Mouse (Mus musculus): Measurements from ENCODE around the gene Krtap5-2. TPM values are rescaled to one million over a fixed set of nuclear protein-coding genes. Genes with fewer than 3 reads are reported as not detected.

Krtap5-2 gene
- total RNA-seq (2023; ENCODE audit: inconsistent age), result not detected in 4 replicates

GRCm38 (mm10) chr7:142175905-142176304 lies at the start of gene Krtap5-2:
TSS of gene Krtap5-2 (minus strand) at chr7:142176005.

GRCm38 (mm10) chr7:142211559-142211958 lies 35.8 kb upstream of the Krtap5-2 start, which contains the start of gene Gm7579:
TSS of gene Gm7579 (plus strand) at chr7:142211859.

GRCm38 (mm10) chr7:142201064-142201463 lies 25.3 kb upstream of the Krtap5-2 start, which contains the start of gene Krtap5-3:
TSS of gene Krtap5-3 (plus strand) at chr7:142201364.

GRCm38 (mm10) chr7:142190289-142190688 lies 14.5 kb upstream of the Krtap5-2 start, which contains the start of gene Gm10153:
TSS of gene Gm10153 (minus strand) at chr7:142190389.

GRCm38 (mm10) chr7:142165639-142166038 lies 10.2 kb downstream of the Krtap5-2 start, which contains the start of gene Gm4553:
TSS of gene Gm4553 (minus strand) at chr7:142165739.

GRCm38 (mm10) chr7:142157013-142157412 lies 18.8 kb downstream of the Krtap5-2 start, which contains the start of gene Gm29735:
TSS of gene Gm29735 (minus strand) at chr7:142157113.

GRCm38 (mm10) chr7:142144507-142144906 lies 31.3 kb downstream of the Krtap5-2 start, which contains the start of gene Gm45337:
TSS of gene Gm45337 (minus strand) at chr7:142144607.

GRCm38 (mm10) chr7:142135934-142136333 lies 39.9 kb downstream of the Krtap5-2 start, which contains the start of gene Gm39115:
TSS of gene Gm39115 (minus strand) at chr7:142136034.

Other genes starting within 250 kb of the Krtap5-2 start
- gene Brsk2, start 226.3 kb downstream of the Krtap5-2 start, total RNA-seq (2023; ENCODE audit: inconsistent age), result not detected in 4 replicates
- 34.0 to 35.6 TPM (median 34.9 TPM) in 4 replicates for gene Mob2, start 114.9 kb downstream of the Krtap5-2 start, total RNA-seq (2023; ENCODE audit: inconsistent age)
- gene Dusp8, start 80.2 kb downstream of the Krtap5-2 start, total RNA-seq (2023; ENCODE audit: inconsistent age), result 2.3 to 4.8 TPM (median 3.5 TPM) in 4 replicates
- not detected in 4 replicates for gene Gm45618, start 55.3 kb downstream of the Krtap5-2 start, total RNA-seq (2023; ENCODE audit: inconsistent age)
- not detected in 4 replicates for gene Gm39115, start 40.0 kb downstream of the Krtap5-2 start, total RNA-seq (2023; ENCODE audit: inconsistent age)
- not detected in 4 replicates for gene Gm45337, start 31.4 kb downstream of the Krtap5-2 start, total RNA-seq (2023; ENCODE audit: inconsistent age)
- gene Gm29735, start 18.9 kb downstream of the Krtap5-2 start, total RNA-seq (2023; ENCODE audit: inconsistent age), result not detected in 4 replicates
- not detected in 4 replicates for gene Gm4553, start 10.3 kb downstream of the Krtap5-2 start, total RNA-seq (2023; ENCODE audit: inconsistent age)
- gene Gm10153, start 14.4 kb upstream of the Krtap5-2 start, total RNA-seq (2023; ENCODE audit: inconsistent age), result not detected in 4 replicates
- gene Krtap5-3, start 25.4 kb upstream of the Krtap5-2 start, total RNA-seq (2023; ENCODE audit: inconsistent age), result not detected in 4 replicates
- gene Gm7579, start 35.9 kb upstream of the Krtap5-2 start, total RNA-seq (2023; ENCODE audit: inconsistent age), result not detected in 4 replicates
- not detected in 4 replicates for gene Krtap5-5, start 54.0 kb upstream of the Krtap5-2 start, total RNA-seq (2023; ENCODE audit: inconsistent age)
- gene Gm40460, start 65.1 kb upstream of the Krtap5-2 start, total RNA-seq (2023; ENCODE audit: inconsistent age), result not detected in 4 replicates
- gene Gm2431, start 82.3 kb upstream of the Krtap5-2 start, total RNA-seq (2023; ENCODE audit: inconsistent age), result not detected in 4 replicates
- not detected in 4 replicates for gene Gm4559, start 98.4 kb upstream of the Krtap5-2 start, total RNA-seq (2023; ENCODE audit: inconsistent age)
- gene Krtap5-1, start 121.1 kb upstream of the Krtap5-2 start, total RNA-seq (2023; ENCODE audit: inconsistent age), result not detected in 4 replicates
- gene Krtap5-4, start 127.5 kb upstream of the Krtap5-2 start, total RNA-seq (2023; ENCODE audit: inconsistent age), result not detected in 4 replicates
- not detected in 4 replicates for gene Ifitm10, start 197.7 kb upstream of the Krtap5-2 start, total RNA-seq (2023; ENCODE audit: inconsistent age)
- 1.1 TPM in 1 of 4 replicates, not detected in the others for gene Gm49369, start 206.7 kb upstream of the Krtap5-2 start, total RNA-seq (2023; ENCODE audit: inconsistent age)
- gene Ctsd, start 212.0 kb upstream of the Krtap5-2 start, total RNA-seq (2023; ENCODE audit: inconsistent age), result 73.4 to 77.8 TPM (median 75.5 TPM) in 4 replicates

Data from B cell, adult (primary cell).